Mouse (Mus musculus) CH12.LX (cell line): Measurements from ENCODE around the gene Ptger2. TPM values are rescaled to one million over a fixed set of nuclear protein-coding genes. Genes with fewer than 3 reads are reported as not detected.

Experiments used
- DNase-seq: peaks from one replicate; pipeline ENCODE4 v3.0.0-alpha.2; 2013; ENCODE audit errors: extremely low read depth
- H3K27ac ChIP-seq: 2 replicates; pipeline ENCODE4 v1.5.1; 2012; ENCODE audit warnings: low read depth, mild to moderate bottlenecking, control low read depth, moderate library complexity; ENCODE audit not compliant: insufficient read depth
- H3K27me3 ChIP-seq: replicated peaks from 2 replicates; pipeline ENCODE3; 2012; ENCODE audit warnings: inconsistent platforms
- H3K36me3 ChIP-seq, 2 experiments: replicated peaks in 1 of 2; 2 replicates each; pipeline versions ENCODE3 to v1.6.1; 2012; ENCODE audit warnings: inconsistent platforms in 1 of 2, low read length in 1 of 2, mild to moderate bottlenecking in 1 of 2, mixed read lengths in 1 of 2, moderate library complexity in 1 of 2; ENCODE audit not compliant: control insufficient read depth in 1 of 2, insufficient read depth in 1 of 2
- H3K4me1 ChIP-seq, 2 experiments: 2 replicates each; pipeline ENCODE4 v1.6.1; 2012; ENCODE audit warnings: inconsistent platforms in 1 of 2, moderate library complexity in 1 of 2; ENCODE audit not compliant: insufficient read depth in 2 of 2, control insufficient read depth in 1 of 2
- H3K4me2 ChIP-seq: 2 replicates; pipeline ENCODE4 v1.6.1; 2012; ENCODE audit warnings: low read depth, mild to moderate bottlenecking, control low read depth; ENCODE audit not compliant: poor library complexity, insufficient read depth, severe bottlenecking
- H3K4me3 ChIP-seq, 3 experiments: fragments of 150-350 bp in 1 of 3; sonication (generic) in 1 of 3; replicated peaks in 1 of 3; 2 replicates each; pipeline versions ENCODE3 to v1.5.1; 2011 to 2012; ENCODE audit warnings: low read depth in 2 of 3, low read length in 2 of 3, mild to moderate bottlenecking in 2 of 3, moderate library complexity in 2 of 3, control low read depth in 1 of 3, improper control_type of control experiment in 1 of 3, inconsistent platforms in 1 of 3, mixed read lengths in 1 of 3; ENCODE audit not compliant: poor library complexity in 1 of 3
- H3K79me2 ChIP-seq: replicated peaks from 2 replicates; pipeline ENCODE4 v1.6.1; 2012; ENCODE audit warnings: mild to moderate bottlenecking, moderate library complexity; ENCODE audit not compliant: control insufficient read depth, poor library complexity, insufficient read depth, severe bottlenecking; ENCODE audit errors: extremely low read depth
- H3K9ac ChIP-seq: 2 replicates; pipeline ENCODE4 v1.6.1; 2012; ENCODE audit warnings: low read depth, mild to moderate bottlenecking, control low read depth, moderate library complexity; ENCODE audit not compliant: insufficient read depth
- H3K9me3 ChIP-seq: replicated peaks from 2 replicates; pipeline ENCODE3; 2012; ENCODE audit warnings: low read length, inconsistent platforms, mixed read lengths
- CHD1 ChIP-seq: IDR thresholded peaks from 2 replicates; pipeline ENCODE4 v1.6.1; 2012; ENCODE audit warnings: low read depth, low read length, improper control_type of control experiment, inconsistent platforms
- CHD2 ChIP-seq: IDR thresholded peaks from 2 replicates; pipeline ENCODE4 v1.6.1; 2011; ENCODE audit warnings: low read length, improper control_type of control experiment
- ELF1 ChIP-seq: IDR thresholded peaks from 2 replicates; pipeline ENCODE4 v1.6.1; 2014; ENCODE audit warnings: low read depth, mild to moderate bottlenecking, inconsistent platforms, low read length, improper control_type of control experiment
- EP300 ChIP-seq: IDR thresholded peaks from 2 replicates; pipeline ENCODE4 v1.6.1; 2011; ENCODE audit warnings: low read length, improper control_type of control experiment
- ETS1 ChIP-seq: conservative IDR thresholded peaks from 2 replicates; pipeline ENCODE4 v1.6.1; 2012; ENCODE audit warnings: low read depth, mild to moderate bottlenecking, inconsistent platforms, low read length, improper control_type of control experiment, moderate library complexity
- IRF4 ChIP-seq: IDR thresholded peaks from 2 replicates; pipeline ENCODE4 v1.6.1; 2014; ENCODE audit warnings: low read depth, mild to moderate bottlenecking, inconsistent platforms, low read length, improper control_type of control experiment
- JUN ChIP-seq: IDR thresholded peaks from 2 replicates; pipeline ENCODE4 v1.6.1; 2011; ENCODE audit warnings: low read depth, mild to moderate bottlenecking, low read length, improper control_type of control experiment, moderate library complexity; ENCODE audit not compliant: insufficient read depth
- MAX ChIP-seq: IDR thresholded peaks from 2 replicates; pipeline ENCODE4 v1.6.1; 2011; ENCODE audit warnings: low read length, improper control_type of control experiment
- MAZ ChIP-seq: IDR thresholded peaks from 2 replicates; pipeline ENCODE4 v1.6.1; 2012; ENCODE audit warnings: low read depth, mild to moderate bottlenecking, inconsistent platforms, low read length, improper control_type of control experiment, moderate library complexity
- MEF2A ChIP-seq: IDR thresholded peaks from 2 replicates; pipeline ENCODE4 v1.6.1; 2014; ENCODE audit warnings: low read depth, mild to moderate bottlenecking, inconsistent platforms, low read length, improper control_type of control experiment, borderline replicate concordance
- NRF1 ChIP-seq: IDR thresholded peaks from 2 replicates; pipeline ENCODE4 v1.6.1; 2014; ENCODE audit warnings: low read depth, mild to moderate bottlenecking, inconsistent platforms, low read length, improper control_type of control experiment, moderate library complexity
- PAX5 ChIP-seq: IDR thresholded peaks from 2 replicates; pipeline ENCODE4 v1.6.1; 2012; ENCODE audit warnings: low read length, inconsistent platforms, mixed read lengths
- POLR2AphosphoS2 ChIP-seq: IDR thresholded peaks from 2 replicates; pipeline ENCODE4 v1.6.1; 2011; ENCODE audit warnings: low read depth, low read length, improper control_type of control experiment
- RAD21 ChIP-seq: IDR thresholded peaks from 2 replicates; pipeline ENCODE4 v1.6.1; 2011; ENCODE audit warnings: low read depth, mild to moderate bottlenecking, low read length, improper control_type of control experiment, moderate library complexity
- SMC3 ChIP-seq: IDR thresholded peaks from 2 replicates; pipeline ENCODE4 v1.6.1; 2011; ENCODE audit warnings: low read depth, low read length, improper control_type of control experiment
- TCF12 ChIP-seq: IDR thresholded peaks from 2 replicates; pipeline ENCODE4 v1.6.1; 2014; ENCODE audit warnings: low read depth, mild to moderate bottlenecking, inconsistent platforms, low read length, improper control_type of control experiment
- UBTF ChIP-seq: IDR thresholded peaks from 2 replicates; pipeline ENCODE4 v1.6.1; 2012; ENCODE audit warnings: low read depth, mild to moderate bottlenecking, inconsistent platforms, low read length, improper control_type of control experiment, moderate library complexity
- USF1 ChIP-seq: IDR thresholded peaks from 2 replicates; pipeline ENCODE4 v1.6.1; 2014; ENCODE audit warnings: low read depth, mild to moderate bottlenecking, inconsistent platforms, low read length, improper control_type of control experiment
- USF2 ChIP-seq: conservative IDR thresholded peaks from 2 replicates; pipeline ENCODE4 v1.6.1; 2011; ENCODE audit warnings: low read depth, low read length, improper control_type of control experiment
- ZMIZ1 ChIP-seq: IDR thresholded peaks from 2 replicates; pipeline ENCODE4 v1.6.1; 2012; ENCODE audit warnings: low read depth, mild to moderate bottlenecking, inconsistent platforms, low read length, improper control_type of control experiment
- dilution Hi-C: fragments of 300-500 bp; cut with MboI; formaldehyde crosslinking; loops from 2 replicates; pipeline ENCODE4 v1.14.3; 2020; ENCODE audit warnings: low sequenced_read_pairs; ENCODE audit not compliant: extremely low pct_unique_long_range_greater_than_20kb, extremely low pct_ligation_motif_present
- in situ Hi-C: fragments of 300-500 bp; cut with MboI; formaldehyde crosslinking; loops from 3 replicates; pipeline ENCODE4 v1.14.3; 2019; ENCODE audit warnings: low sequenced_read_pairs, low pct_ligation_motif_present, low pct_unique_long_range_greater_than_20kb, mixed read lengths
- polyA plus RNA-seq: library from polyadenylated mRNA; unstranded; fragments of >175 nt; gene quantifications from 2 replicates; pipeline ENCODE4 v1.2.1, GENCODE M21; 2012; ENCODE audit warnings: low read depth; ENCODE audit not compliant: insufficient read length
- total RNA-seq, 2 experiments: library from RNA; depleted of rRNA; stranded (reverse); fragments of 300-350 nt in 1 of 2; fragments of >200 nt in 1 of 2; gene quantifications; 2 replicates each; pipeline ENCODE4 v1.2.3; 2012 to 2014

Ptger2 gene
- total and polyA plus RNA-seq, 3 experiments, result not detected

DNA sequence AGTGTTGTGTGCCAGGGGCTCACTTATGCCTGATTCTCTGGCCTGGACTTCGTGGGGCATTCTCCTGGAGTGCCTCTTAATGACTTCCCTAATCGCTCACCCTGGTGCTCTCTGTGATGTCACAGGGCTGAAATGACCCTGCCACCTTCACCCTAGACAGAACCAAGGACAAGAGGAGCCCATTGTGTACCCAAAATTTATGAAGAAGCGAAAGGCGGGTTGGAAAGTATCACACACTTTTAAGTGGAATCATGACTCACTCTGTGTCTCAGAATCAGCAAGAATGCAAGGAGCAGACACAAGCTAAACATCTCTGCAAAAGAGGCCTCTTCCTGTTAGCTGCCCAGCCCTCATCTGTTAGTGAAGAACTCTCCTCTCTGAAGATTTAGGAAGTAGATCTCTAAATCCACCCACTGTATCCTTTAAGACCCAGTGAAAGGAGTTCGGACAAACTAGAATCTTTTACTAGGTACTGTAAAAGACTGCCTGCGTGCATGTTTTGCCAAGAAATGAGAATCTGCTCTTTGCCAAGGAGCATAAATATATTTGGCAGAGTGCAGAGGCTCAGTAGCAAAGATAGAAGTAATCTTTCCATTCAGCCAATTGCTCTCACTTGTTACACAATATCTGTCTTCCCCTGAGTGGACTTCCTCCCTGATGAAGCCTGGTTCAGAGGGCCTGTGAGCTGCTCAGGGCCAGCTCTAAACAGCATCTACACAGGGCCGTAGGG is 61.9 kb downstream of the Ptger2 start:
- no peaks in the 10 kb centered on the region for H3K79me2 ChIP-seq
- no peaks in the 10 kb centered on the region for H3K27me3 ChIP-seq
- H3K27ac ChIP-seq, result no peak overlapping the region
- no peak for DNase-seq
- no peak overlapping the region for H3K4me2 ChIP-seq
- dilution Hi-C loops, result no loop called here
- in situ Hi-C loops, result loop anchor here (10.0 kb wide), 1 partner anchor 45 kb away; no protein-coding TSS in a partner anchor
- H3K9ac ChIP-seq, result peak overlapping the region; percentile 31; the same call in 1 of the 2 replicates
- TF ChIP-seq JUN (no peak), ZMIZ1 (no peak), CHD1 (no peak), RAD21 (no peak), TCF12 (no peak), NRF1 (no peak), UBTF (no peak), IRF4 (peak; percentile 33; the same call in 1 of the 2 replicates), SMC3 (no peak), ETS1 (peak; percentile 33; the same call in 1 of the 2 replicates), MEF2A (0 out of 2 replicates have a peak, but pooled peaks have one; percentile 29), PAX5 (no peak), ELF1 (0 out of 2 replicates have a peak, but pooled peaks have one; percentile 18), USF2 (no peak)
- H3K4me3 ChIP-seq, result no peak overlapping the region
- peaks cover 10 to 25% of the 10 kb centered on the region in 2 experiments for H3K4me1 ChIP-seq
- no peaks in the 10 kb centered on the region for H3K9me3 ChIP-seq
- H3K36me3 ChIP-seq, result no peaks in the 10 kb centered on the region

DNA sequence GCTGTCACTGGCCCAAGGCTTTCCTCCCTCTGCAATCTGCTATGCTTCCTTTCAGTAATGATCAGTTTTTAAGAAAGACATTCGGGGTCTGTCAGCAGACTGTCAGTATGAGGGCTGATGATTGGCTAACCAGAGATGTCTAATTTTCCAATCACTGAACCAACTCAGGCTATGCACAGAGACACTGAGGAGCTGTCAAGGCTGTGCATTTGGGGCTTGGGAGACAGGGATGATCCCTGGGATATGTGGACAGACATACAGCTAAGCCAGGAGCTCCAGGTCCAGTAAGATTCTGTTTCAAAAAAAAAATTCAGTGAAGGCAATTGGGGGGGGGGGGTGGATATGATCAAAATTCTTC is 62.4 kb downstream of the Ptger2 start:
- no peak for TF ChIP-seq USF2
- no peak for TF ChIP-seq USF1
- no peak for TF ChIP-seq PAX5
- no peak for TF ChIP-seq MAZ
- no peak for TF ChIP-seq CHD2
- no peak for TF ChIP-seq EP300
- TF ChIP-seq POLR2AphosphoS2, result no peak
- no peak for TF ChIP-seq MAX
- H3K4me2 ChIP-seq, result no peak overlapping the region
- dilution Hi-C loops, result no loop called here

More for the DNA sequence above, 62.4 kb downstream of the Ptger2 start:
- no peaks in the 10 kb centered on the region for H3K36me3 ChIP-seq
- no peaks in the 10 kb centered on the region for H3K27me3 ChIP-seq
- no peaks in the 10 kb centered on the region for H3K9me3 ChIP-seq
- H3K4me1 ChIP-seq, result peaks cover 10 to 25% of the 10 kb centered on the region in 2 experiments
- H3K4me3 ChIP-seq, result no peak overlapping the region
- in situ Hi-C loops, result loop anchor here (10.0 kb wide), 1 partner anchor 46 kb away; no protein-coding TSS in a partner anchor
- no peak overlapping the region for H3K27ac ChIP-seq
- H3K79me2 ChIP-seq, result no peaks in the 10 kb centered on the region
- DNase-seq, result no peak
- H3K9ac ChIP-seq, result no peak overlapping the region
